Mouse (Mus musculus): ENCODE results near the gene Psmd11. TPM values are rescaled to one million over a fixed set of nuclear protein-coding genes. Genes with fewer than 3 reads are reported as not detected.

The Psmd11 gene
- total RNA-seq, 4 experiments from 2014 or later = 93.9 to 105 (median 97.8) TPM

- no peak for DNase-seq (ENCODE audit: low spot score in 2 of 2)
Observed at GRCm38 (mm10) chr11:80479906-80480866, 51.8 kb downstream of the Psmd11 start.

GRCm38 (mm10) chr11:80481409-80482050 is 53.1 kb downstream of the Psmd11 start:
- DNase-seq (ENCODE audit: low spot score in 2 of 2) = no peak

- DNase-seq (ENCODE audit: low spot score in 2 of 2) = no peak
Observed at GRCm38 (mm10) chr11:80482347-80482746, 53.9 kb downstream of the Psmd11 start.

GRCm38 (mm10) chr11:80482921-80483320 is 54.5 kb downstream of the Psmd11 start:
- DNase-seq (ENCODE audit: low spot score in 2 of 2) = peak in 1 of 2 experiments; percentile 46

GRCm38 (mm10) chr11:80483536-80484067 is 55.2 kb downstream of the Psmd11 start:
- DNase-seq (ENCODE audit: low spot score in 2 of 2) = peak in 1 of 2 experiments; percentile 24

GRCm38 (mm10) chr11:80484191-80484791 is 55.9 kb downstream of the Psmd11 start:
- peak in 1 of 2 experiments; percentile 92 for DNase-seq (ENCODE audit: low spot score in 2 of 2)

- DNase-seq (ENCODE audit: low spot score in 2 of 2) = peak in 1 of 2 experiments; percentile 83
Observed at GRCm38 (mm10) chr11:80485120-80485551, 56.7 kb downstream of the Psmd11 start.

GRCm38 (mm10) chr11:80485622-80486206 is 57.3 kb downstream of the Psmd11 start:
- DNase-seq (ENCODE audit: low spot score in 2 of 2) = no peak

GRCm38 (mm10) chr11:80487904-80488587 is 59.6 kb downstream of the Psmd11 start:
- DNase-seq (ENCODE audit: low spot score in 2 of 2) = peak in 1 of 2 experiments; percentile 81

GRCm38 (mm10) chr11:80489172-80489881 is 60.9 kb downstream of the Psmd11 start:
- DNase-seq (ENCODE audit: low spot score in 2 of 2) = no peak

- DNase-seq (ENCODE audit: low spot score in 2 of 2) = no peak
Observed at GRCm38 (mm10) chr11:80489882-80490196, 61.4 kb downstream of the Psmd11 start.

GRCm38 (mm10) chr11:80490831-80491230 is 62.4 kb downstream of the Psmd11 start:
- no peak for DNase-seq (ENCODE audit: low spot score in 2 of 2)

GRCm38 (mm10) chr11:80493186-80493585 is 64.8 kb downstream of the Psmd11 start:
- DNase-seq (ENCODE audit: low spot score in 2 of 2) = no peak

GRCm38 (mm10) chr11:80494852-80495251 is 66.4 kb downstream of the Psmd11 start:
- no peak for DNase-seq (ENCODE audit: low spot score in 2 of 2)

GRCm38 (mm10) chr11:80495972-80496371 is 67.6 kb downstream of the Psmd11 start:
- no peak for DNase-seq (ENCODE audit: low spot score in 2 of 2)

GRCm38 (mm10) chr11:80496640-80497039 is 68.2 kb downstream of the Psmd11 start:
- no peak for DNase-seq (ENCODE audit: low spot score in 2 of 2)

- DNase-seq (ENCODE audit: low spot score in 2 of 2) = no peak
Observed at GRCm38 (mm10) chr11:80497225-80497919, 69.0 kb downstream of the Psmd11 start.

- DNase-seq (ENCODE audit: low spot score in 2 of 2) = no peak
Observed at GRCm38 (mm10) chr11:80498328-80499070, 70.1 kb downstream of the Psmd11 start.

- no peak for DNase-seq (ENCODE audit: low spot score in 2 of 2)
Observed at GRCm38 (mm10) chr11:80499550-80499952, 71.1 kb downstream of the Psmd11 start.

All from left cerebral cortex, adult 8-10 months (tissue).